Mouse (Mus musculus) retina, embryonic 14.5 days (tissue): ENCODE measurements at regions not wholly inside any gene's neighbourhood (a gene's known extent, or its start where the extent isn't known, plus 50 kb on each side); places are given as distances from the start of the nearest gene placed in this dataset.

Experiments used
- DNase-seq: peaks from one replicate; pipeline ENCODE4 v3.0.0-alpha.2; 2015; ENCODE audit warnings: low spot score

DNA sequence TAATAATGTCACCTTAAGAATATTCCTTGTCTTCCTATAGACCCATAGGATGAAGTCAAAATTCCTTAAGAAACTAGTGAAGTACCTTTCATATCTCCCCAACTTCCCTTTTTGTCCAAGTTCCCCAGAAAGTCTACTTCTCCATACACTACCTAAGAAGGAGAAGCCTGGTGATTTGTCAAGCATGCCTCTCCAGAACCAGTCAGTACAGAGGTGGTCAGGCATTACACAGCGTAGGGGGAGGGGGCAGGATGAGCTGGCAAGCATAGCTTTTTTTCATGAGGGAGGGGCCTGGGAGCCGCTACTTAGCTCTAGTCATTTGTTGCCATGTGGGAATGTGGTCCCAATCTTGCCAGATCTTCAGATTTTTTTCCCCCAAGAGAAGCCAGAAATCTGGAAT lies 54.0 kb upstream of the Satb2 start:
- DNase-seq = no peak

DNA sequence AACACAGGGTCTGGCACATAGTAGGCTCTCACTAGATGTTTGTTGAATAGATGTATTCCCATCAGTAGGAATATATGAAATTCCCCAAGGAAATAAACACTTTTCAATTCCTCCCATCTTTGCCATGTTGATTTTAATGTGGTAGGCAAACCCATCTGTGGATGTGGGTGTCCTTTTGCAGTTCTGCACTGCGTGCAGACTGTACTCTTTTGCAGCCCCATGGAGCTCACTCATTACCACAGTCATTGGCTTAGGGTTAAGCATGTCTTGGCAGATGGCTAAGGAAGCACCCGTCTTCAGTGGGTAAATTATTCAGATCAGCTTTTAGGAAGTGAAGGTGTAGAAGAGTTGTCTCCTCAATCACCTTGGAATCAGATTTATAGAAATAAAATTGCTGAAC lies 54.8 kb upstream of the Satb2 start:
- DNase-seq = no peak

- DNase-seq = no peak
Observed at GRCm38 (mm10) chr1:57034411-57034810, 56.0 kb upstream of the Satb2 start.

DNA sequence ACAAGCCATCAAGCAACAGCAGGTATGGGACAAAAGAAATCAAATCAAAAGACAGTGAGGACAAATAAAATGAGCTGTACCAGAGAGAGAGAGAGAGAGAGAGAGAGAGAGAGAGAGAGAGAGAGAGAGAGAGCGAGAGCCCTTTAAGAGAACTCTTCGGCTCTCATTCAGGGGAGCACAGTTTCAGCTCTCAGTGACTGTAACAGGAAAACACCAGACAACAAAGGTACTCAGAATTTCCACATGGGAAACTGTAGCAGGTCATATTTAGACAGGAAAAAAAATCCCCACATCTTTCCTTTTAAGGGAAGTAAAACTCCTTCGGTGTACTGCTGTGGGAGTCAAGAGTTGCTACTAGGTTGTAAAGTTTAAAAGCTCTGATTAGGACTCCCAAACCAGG lies 57.9 kb upstream of the Satb2 start:
- DNase-seq = no peak

- no peak for DNase-seq
Observed at GRCm38 (mm10) chr1:57040201-57040600, 61.8 kb upstream of the Satb2 start.

DNA sequence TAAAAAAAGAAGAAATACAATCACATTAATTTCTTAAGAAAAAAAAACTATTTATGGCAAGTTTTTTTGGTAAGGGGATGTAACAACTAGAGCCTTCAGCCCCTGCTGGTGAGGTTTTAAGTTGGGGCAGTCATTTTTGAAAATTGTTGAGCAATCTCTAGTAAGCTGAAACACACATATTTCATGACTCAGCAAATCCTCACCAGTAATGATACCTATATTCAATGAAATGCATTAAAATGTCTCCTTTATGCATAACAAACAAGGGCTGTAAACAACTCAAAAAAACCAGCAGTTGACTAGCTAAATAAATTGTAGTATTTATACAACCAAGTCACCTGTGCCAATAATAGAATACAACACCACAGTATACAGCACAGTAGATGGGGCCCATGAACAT lies 63.1 kb upstream of the Satb2 start:
- DNase-seq = no peak

GRCm38 (mm10) chr1:57053836-57054235 lies 75.4 kb upstream of the Satb2 start:
- no peak for DNase-seq

DNA sequence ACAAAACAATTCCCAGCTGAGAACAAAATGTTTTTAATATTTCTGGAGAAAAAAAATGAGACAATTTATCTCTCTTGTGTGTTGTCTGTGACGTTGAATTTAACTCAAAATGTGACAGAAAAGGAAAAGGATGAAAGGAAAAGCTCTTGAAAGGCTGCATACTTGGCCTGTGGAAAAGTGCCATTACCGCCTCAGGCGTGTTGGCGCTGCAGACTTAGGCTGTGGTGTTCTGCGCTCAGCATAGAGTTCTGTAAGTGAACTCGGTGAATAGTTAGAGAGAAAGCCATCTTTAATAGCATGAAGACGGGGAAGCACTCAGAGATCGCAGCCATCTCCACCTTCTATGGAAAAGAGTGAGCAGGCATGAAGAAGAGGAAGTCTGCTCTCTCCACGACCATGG lies 77.5 kb upstream of the Satb2 start:
- DNase-seq = no peak

- DNase-seq = peak; percentile 26
Observed at GRCm38 (mm10) chr1:57059216-57059615, 80.8 kb upstream of the Satb2 start.

DNA sequence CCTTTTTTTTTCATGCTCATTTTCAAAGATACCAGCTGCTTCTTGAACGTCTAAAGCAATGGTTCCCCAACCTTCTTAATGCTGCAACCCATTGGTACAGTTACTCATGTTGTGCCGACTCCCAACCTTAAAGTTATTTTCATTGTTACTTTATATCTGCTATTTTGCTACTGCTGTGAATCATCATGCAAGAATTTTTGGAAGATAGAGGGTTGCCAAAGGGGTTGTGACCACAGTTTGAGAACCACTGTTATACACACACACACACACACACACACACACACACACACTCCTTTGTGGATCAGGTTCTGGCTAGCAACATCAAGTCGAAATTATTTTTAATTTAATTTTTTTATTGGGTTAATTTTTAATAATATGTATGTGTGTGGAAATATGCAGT lies 96.8 kb upstream of the Satb2 start:
- no peak for DNase-seq

GRCm38 (mm10) chr1:57076696-57077095 lies 98.2 kb upstream of the Satb2 start:
- no peak for DNase-seq

GRCm38 (mm10) chr1:57080306-57080705 lies 101.9 kb upstream of the Satb2 start:
- DNase-seq = no peak

GRCm38 (mm10) chr1:57083134-57083533 lies 104.7 kb upstream of the Satb2 start:
- DNase-seq = peak; percentile 27

GRCm38 (mm10) chr1:57083540-57084083 lies 105.2 kb upstream of the Satb2 start:
- no peak for DNase-seq

GRCm38 (mm10) chr1:57095361-57096247 lies 117.2 kb upstream of the Satb2 start:
- DNase-seq = peak; percentile 77

DNA sequence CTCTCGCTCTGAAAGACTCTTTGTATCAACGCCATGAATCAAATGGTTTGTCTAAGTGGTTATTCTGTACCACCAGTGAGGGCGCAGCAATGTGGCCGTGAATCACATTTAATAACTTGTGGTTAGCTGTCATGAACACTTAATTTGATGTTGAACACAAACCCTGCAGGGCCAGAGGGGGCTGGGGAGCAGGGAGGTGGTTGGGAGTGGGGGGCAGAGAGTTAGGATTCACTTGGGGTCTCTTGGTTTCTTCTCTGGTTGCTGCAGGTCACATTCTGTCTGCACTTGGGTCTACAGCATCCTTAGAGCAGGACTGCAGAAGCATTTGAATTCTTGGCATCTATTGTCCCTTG lies 117.8 kb upstream of the Satb2 start:
- DNase-seq = peak; percentile 66

GRCm38 (mm10) chr1:57096740-57097139 lies 118.3 kb upstream of the Satb2 start:
- peak; percentile 18 for DNase-seq

GRCm38 (mm10) chr1:57100614-57101013 lies 122.2 kb upstream of the Satb2 start:
- DNase-seq = no peak

- DNase-seq = no peak
Observed at GRCm38 (mm10) chr1:57107308-57107707, 128.9 kb upstream of the Satb2 start.

DNA sequence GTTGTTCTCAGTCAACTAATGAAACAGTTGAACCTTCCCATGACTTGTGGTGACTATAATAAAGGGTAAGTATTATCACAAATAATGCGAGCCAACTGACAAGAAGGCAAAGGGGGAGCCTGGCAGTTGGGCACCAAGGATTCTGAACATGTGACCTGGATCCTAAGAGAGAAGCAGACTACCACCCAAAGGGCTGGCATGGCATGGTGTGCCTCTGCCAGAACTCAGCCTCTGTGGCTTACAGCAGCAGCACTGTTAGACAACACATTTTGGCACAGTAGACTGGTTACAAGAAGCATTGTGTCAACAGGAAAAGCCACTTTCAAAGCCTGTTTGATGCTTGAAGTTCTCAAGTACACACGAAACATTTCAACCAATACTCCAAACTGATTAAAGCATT lies 142.2 kb upstream of the Satb2 start:
- DNase-seq = no peak

GRCm38 (mm10) chr1:57144181-57144580 lies 165.7 kb upstream of the Satb2 start:
- DNase-seq = no peak

DNA sequence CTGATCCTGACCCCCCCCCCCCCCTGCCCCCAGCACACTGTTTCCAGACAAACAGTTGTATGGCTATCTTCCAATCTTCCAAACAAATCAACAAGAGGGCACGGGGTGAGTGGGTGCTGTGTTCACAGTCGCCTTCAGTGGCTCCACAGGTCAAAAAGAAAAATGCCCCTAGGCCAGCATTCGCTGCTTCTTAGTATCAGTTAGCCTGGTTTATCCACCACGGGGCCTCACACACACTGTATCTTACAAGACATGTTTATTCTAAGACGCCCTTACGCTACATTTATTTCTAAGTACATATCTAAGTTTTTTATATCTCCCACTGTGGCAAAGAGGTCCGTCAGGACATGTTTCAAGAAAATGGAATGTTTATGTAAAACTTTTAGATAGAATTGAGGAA lies 177.4 kb upstream of the Satb2 start:
- no peak for DNase-seq

GRCm38 (mm10) chr1:57164443-57164842 lies 186.0 kb upstream of the Satb2 start:
- DNase-seq = no peak
